Mouse (Mus musculus) G1E (cell line): Measurements from ENCODE around the gene Srarp.

Experiments
- CTCF ChIP-seq: IDR thresholded peaks from 2 replicates; pipeline ENCODE4 v1.5.1; 2012; ENCODE audit warnings: low read depth, low read length, inconsistent platforms, mixed read lengths
- GATA1 ChIP-seq: IDR thresholded peaks from 2 replicates; pipeline ENCODE4 v1.6.1; 2012; ENCODE audit warnings: borderline replicate concordance, low read length, inconsistent platforms, mixed read lengths
- GATA2 ChIP-seq: IDR thresholded peaks from 2 replicates; pipeline ENCODE4 v1.6.1; 2012; ENCODE audit warnings: low read depth, low read length, inconsistent platforms, borderline replicate concordance
- POLR2AphosphoS5 ChIP-seq: IDR thresholded peaks from 2 replicates; pipeline ENCODE4 v1.6.1; 2012; ENCODE audit warnings: low read depth, low read length, inconsistent platforms; ENCODE audit not compliant: insufficient replicate concordance
- TAL1 ChIP-seq: conservative IDR thresholded peaks from 2 replicates; pipeline ENCODE4 v1.6.1; 2012; ENCODE audit warnings: low read depth, low read length, inconsistent platforms, mixed read lengths

DNA sequence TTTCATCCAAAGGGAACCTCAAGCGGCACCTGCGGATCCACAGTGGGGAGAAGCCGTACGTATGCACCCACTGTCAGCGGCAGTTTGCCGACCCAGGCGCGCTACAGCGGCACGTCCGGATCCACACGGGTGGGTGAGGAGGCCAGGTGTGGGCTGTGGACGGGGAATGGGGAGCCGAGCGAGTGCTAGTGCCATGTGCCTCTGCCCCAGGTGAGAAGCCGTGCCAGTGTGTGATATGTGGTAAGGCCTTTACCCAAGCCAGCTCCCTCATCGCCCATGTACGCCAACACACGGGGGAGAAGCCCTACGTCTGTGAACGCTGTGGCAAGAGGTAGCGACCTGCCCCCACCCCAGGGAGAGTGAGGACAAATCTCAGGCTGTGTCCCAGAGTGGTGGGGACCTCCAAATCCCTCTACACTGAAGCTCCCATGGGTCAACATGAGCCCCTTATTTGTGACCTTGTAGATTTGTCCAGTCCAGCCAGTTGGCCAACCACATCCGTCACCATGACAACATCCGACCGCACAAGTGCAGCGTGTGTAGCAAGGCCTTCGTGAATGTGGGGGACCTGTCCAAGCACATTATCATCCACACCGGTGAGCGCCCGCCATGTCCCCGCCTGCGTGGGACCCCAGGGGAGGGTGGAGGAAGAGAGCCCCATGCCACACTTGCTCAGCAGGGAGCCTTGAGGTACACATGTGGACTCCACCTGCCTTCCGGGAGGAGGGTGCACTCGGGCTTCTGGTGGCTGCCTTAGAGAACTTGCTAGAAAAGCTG is 29.8 kb upstream of the Srarp start:
- no peak for TF ChIP-seq CTCF
- TF ChIP-seq GATA1 = no peak
- TF ChIP-seq TAL1 = no peak
- no peak for TF ChIP-seq POLR2AphosphoS5
- TF ChIP-seq GATA2 = no peak
